Mouse (Mus musculus): ENCODE results near the gene Plk5. TPM values are rescaled to one million over a fixed set of nuclear protein-coding genes. Genes with fewer than 3 reads are reported as not detected.
A peak's percentile ranks its signal among the peaks of the same experiment; 100 is the strongest.

Plk5 gene
- total RNA-seq, 1 experiment: 6.0 TPM

DNA sequence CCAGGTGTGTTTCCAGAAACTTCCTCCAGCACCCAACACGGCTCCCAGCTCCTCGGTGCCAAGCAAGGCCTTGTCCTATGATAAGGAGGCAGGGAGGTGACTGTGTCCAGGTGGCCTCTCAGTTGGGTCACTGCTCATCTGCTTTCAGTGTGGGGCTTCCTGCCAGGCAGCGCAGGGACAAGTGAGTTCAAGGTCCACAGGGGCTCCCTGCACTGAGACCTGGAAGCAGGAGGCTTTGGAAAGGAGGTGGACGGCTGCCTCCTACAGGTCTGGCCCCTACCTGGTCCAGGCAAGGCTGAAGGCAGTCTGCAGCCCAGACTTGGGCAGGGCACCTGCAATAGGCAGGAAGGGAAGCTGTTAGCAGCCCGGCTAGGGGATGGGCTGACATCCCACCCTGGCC lies 36.4 kb downstream of the Plk5 start:
- H3K36me3 ChIP-seq (ENCODE audit: control insufficient read depth, insufficient read depth, low read length, poor library complexity, severe bottlenecking): peaks cover 45% of the 10 kb centered on the region
- H3K9me3 ChIP-seq (ENCODE audit: control insufficient read depth, insufficient read depth, low read depth, low read length): no peaks in the 10 kb centered on the region
- peaks cover 2 to 26% of the 10 kb centered on the region in 2 experiments; a peak in 2 of 4 replicates for H3K4me1 ChIP-seq (ENCODE audit: control insufficient read depth in 2 of 2, insufficient read depth in 2 of 2, low read length in 2 of 2, poor library complexity in 1 of 2)
- no peak overlapping the region for H3K9ac ChIP-seq (ENCODE audit: insufficient read depth, low read depth, low read length, poor library complexity, severe bottlenecking)
- TF ChIP-seq ZNF384 (IDR thresholded peaks at IDR 0.05; ENCODE audit: low read depth, low read length): no peak
- no peak for TF ChIP-seq CHD2 (IDR thresholded peaks at IDR 0.05; ENCODE audit: low read depth, low read length)
- no peak for TF ChIP-seq ZC3H11A (IDR thresholded peaks at IDR 0.05; ENCODE audit: borderline replicate concordance, low read depth, low read length)
- no peak for TF ChIP-seq HCFC1 (IDR thresholded peaks at IDR 0.05; ENCODE audit: borderline replicate concordance, insufficient read depth, low read length)
- no peak for TF ChIP-seq MAFK (IDR thresholded peaks at IDR 0.05; ENCODE audit: insufficient read depth, low read depth, low read length)
- no peak overlapping the region for H3K27ac ChIP-seq (ENCODE audit: insufficient read depth, low read depth, low read length, poor library complexity, severe bottlenecking)
- DNase-seq (ENCODE audit: low read depth, low spot score): no peak
- in situ Hi-C loops (cut with MboI; ENCODE audit: low sequenced_read_pairs in 2 of 2, unreplicated experiment in 2 of 2): no loop called here
- H3K4me3 ChIP-seq (ENCODE audit: insufficient read depth in 1 of 2, low read depth in 1 of 2, low read length in 2 of 2, poor library complexity in 1 of 2, severe bottlenecking in 1 of 2): no peak overlapping the region

DNA sequence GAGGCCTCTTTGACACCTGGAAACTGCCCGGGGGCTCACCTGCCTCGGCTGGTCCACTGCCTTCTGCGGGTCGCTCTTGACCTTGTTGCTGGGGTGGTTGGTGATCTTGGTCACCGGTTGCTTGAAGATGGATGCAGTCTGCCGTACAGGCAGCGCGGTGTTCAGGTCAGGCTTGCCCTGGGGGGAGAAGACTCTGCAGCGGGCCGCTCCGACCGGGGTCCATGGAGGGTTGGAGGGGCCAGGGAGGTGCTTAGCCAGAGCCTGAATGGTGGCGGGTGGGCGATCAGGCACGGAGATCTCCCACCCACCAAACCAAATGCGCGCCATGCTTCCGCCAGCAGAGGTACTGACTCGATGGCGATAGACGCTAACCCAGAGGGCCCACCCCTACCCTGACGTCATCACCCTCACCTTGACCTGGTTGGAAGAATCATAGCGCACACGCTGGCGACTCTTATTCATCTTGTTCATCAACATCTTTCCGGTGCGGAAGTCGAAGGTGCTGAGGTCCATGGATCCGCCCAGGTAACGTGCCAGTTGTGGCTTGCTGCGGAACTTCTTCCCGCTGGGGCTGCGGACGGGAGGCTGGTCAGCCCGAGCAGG lies 38.9 kb downstream of the Plk5 start:
- TF ChIP-seq CHD2 (IDR thresholded peaks at IDR 0.05; ENCODE audit: low read depth, low read length) (no peak), HCFC1 (IDR thresholded peaks at IDR 0.05; ENCODE audit: borderline replicate concordance, insufficient read depth, low read length) (no peak), ZC3H11A (IDR thresholded peaks at IDR 0.05; ENCODE audit: borderline replicate concordance, low read depth, low read length) (no peak), ZNF384 (IDR thresholded peaks at IDR 0.05; ENCODE audit: low read depth, low read length) (no peak), MAFK (IDR thresholded peaks at IDR 0.05; ENCODE audit: insufficient read depth, low read depth, low read length) (no peak)
- DNase-seq (ENCODE audit: low read depth, low spot score): no peak
- Histone ChIP-seq H3K36me3 (ENCODE audit: control insufficient read depth, insufficient read depth, low read length, poor library complexity, severe bottlenecking) (peaks cover 45% of the 10 kb centered on the region), H3K27ac (ENCODE audit: insufficient read depth, low read depth, low read length, poor library complexity, severe bottlenecking) (peak overlapping the region; percentile 77), H3K4me1 (ENCODE audit: control insufficient read depth in 2 of 2, insufficient read depth in 2 of 2, low read length in 2 of 2, poor library complexity in 1 of 2) (peaks cover 0 to 18% of the 10 kb centered on the region in 2 experiments; a peak in 1 of 4 replicates), H3K9ac (ENCODE audit: insufficient read depth, low read depth, low read length, poor library complexity, severe bottlenecking) (peak overlapping the region; percentile 86), H3K4me3 (ENCODE audit: insufficient read depth in 1 of 2, low read depth in 1 of 2, low read length in 2 of 2, poor library complexity in 1 of 2, severe bottlenecking in 1 of 2) (peak overlapping the region; percentile 53 to 73), H3K9me3 (ENCODE audit: control insufficient read depth, insufficient read depth, low read depth, low read length) (no peaks in the 10 kb centered on the region)
- in situ Hi-C loops (cut with MboI; ENCODE audit: low sequenced_read_pairs in 2 of 2, unreplicated experiment in 2 of 2): no loop called here

- in situ Hi-C loops (cut with MboI; ENCODE audit: low sequenced_read_pairs in 2 of 2, unreplicated experiment in 2 of 2): no loop called here
- peak overlapping the region; percentile 69 to 81; a peak in 2 of 4 replicates for H3K4me3 ChIP-seq (ENCODE audit: insufficient read depth in 1 of 2, low read depth in 1 of 2, low read length in 2 of 2, poor library complexity in 1 of 2, severe bottlenecking in 1 of 2)
- no peaks in the 10 kb centered on the region for H3K9me3 ChIP-seq (ENCODE audit: control insufficient read depth, insufficient read depth, low read depth, low read length)
- TF ChIP-seq CHD2 (IDR thresholded peaks at IDR 0.05; ENCODE audit: low read depth, low read length) (no peak), HCFC1 (IDR thresholded peaks at IDR 0.05; ENCODE audit: borderline replicate concordance, insufficient read depth, low read length) (no peak), ZNF384 (IDR thresholded peaks at IDR 0.05; ENCODE audit: low read depth, low read length) (no peak), ZC3H11A (IDR thresholded peaks at IDR 0.05; ENCODE audit: borderline replicate concordance, low read depth, low read length) (no peak), MAFK (IDR thresholded peaks at IDR 0.05; ENCODE audit: insufficient read depth, low read depth, low read length) (no peak)
- no peak for DNase-seq (ENCODE audit: low read depth, low spot score)
- peaks cover 0 to 22% of the 10 kb centered on the region in 2 experiments; a peak in 2 of 4 replicates for H3K4me1 ChIP-seq (ENCODE audit: control insufficient read depth in 2 of 2, insufficient read depth in 2 of 2, low read length in 2 of 2, poor library complexity in 1 of 2)
- peak overlapping the region; percentile 81; the same call in 1 of the 2 replicates for H3K9ac ChIP-seq (ENCODE audit: insufficient read depth, low read depth, low read length, poor library complexity, severe bottlenecking)
- peaks cover 42% of the 10 kb centered on the region for H3K36me3 ChIP-seq (ENCODE audit: control insufficient read depth, insufficient read depth, low read length, poor library complexity, severe bottlenecking)
- peak overlapping the region; percentile 95 for H3K27ac ChIP-seq (ENCODE audit: insufficient read depth, low read depth, low read length, poor library complexity, severe bottlenecking)
Observed at GRCm38 (mm10) chr10:80396822-80397523, 40.7 kb downstream of the Plk5 start.

DNA sequence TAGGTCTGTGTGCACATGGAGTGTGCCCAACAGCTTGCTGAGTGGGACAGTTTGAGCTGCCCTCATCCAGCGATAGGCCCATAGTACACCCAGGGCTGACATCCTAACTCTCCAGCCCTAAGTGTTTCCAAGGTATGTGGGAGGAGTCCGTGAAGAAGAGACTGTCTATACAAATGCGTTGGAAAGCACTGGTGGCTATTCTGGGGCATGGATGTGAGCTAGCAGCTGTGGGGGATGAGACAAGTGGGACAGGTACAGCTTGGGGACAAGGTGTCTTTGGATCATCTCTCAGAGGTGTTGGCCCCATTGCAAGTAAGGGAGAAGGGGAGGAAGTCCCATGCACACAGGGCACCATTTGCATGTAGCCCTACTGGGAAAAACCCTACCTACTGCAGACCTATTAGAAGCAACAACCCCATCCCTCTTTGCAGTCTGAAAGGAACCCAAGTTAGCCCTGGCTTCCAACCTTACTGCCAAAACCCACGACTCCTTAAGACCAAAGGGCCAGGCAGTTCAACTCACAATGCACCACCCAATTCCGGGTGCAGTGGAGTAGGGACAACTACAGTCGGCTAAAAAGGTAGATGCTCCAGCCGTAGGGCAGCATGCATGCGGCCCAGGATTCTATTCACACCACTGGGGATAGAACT lies 41.4 kb downstream of the Plk5 start:
- peak overlapping the region; percentile 95 for H3K27ac ChIP-seq (ENCODE audit: insufficient read depth, low read depth, low read length, poor library complexity, severe bottlenecking)
- TF ChIP-seq HCFC1 (IDR thresholded peaks at IDR 0.05; ENCODE audit: borderline replicate concordance, insufficient read depth, low read length) (no peak), ZC3H11A (IDR thresholded peaks at IDR 0.05; ENCODE audit: borderline replicate concordance, low read depth, low read length) (no peak), CHD2 (IDR thresholded peaks at IDR 0.05; ENCODE audit: low read depth, low read length) (no peak), MAFK (IDR thresholded peaks at IDR 0.05; ENCODE audit: insufficient read depth, low read depth, low read length) (no peak), ZNF384 (IDR thresholded peaks at IDR 0.05; ENCODE audit: low read depth, low read length) (no peak)
- peaks cover 41% of the 10 kb centered on the region for H3K36me3 ChIP-seq (ENCODE audit: control insufficient read depth, insufficient read depth, low read length, poor library complexity, severe bottlenecking)
- in situ Hi-C loops (cut with MboI; ENCODE audit: low sequenced_read_pairs in 2 of 2, unreplicated experiment in 2 of 2): no loop called here
- peak overlapping the region; percentile 81 for H3K9ac ChIP-seq (ENCODE audit: insufficient read depth, low read depth, low read length, poor library complexity, severe bottlenecking)
- H3K9me3 ChIP-seq (ENCODE audit: control insufficient read depth, insufficient read depth, low read depth, low read length): no peaks in the 10 kb centered on the region
- H3K4me1 ChIP-seq (ENCODE audit: control insufficient read depth in 2 of 2, insufficient read depth in 2 of 2, low read length in 2 of 2, poor library complexity in 1 of 2): peaks cover 0 to 22% of the 10 kb centered on the region in 2 experiments; a peak in 2 of 4 replicates
- DNase-seq (ENCODE audit: low read depth, low spot score): no peak
- H3K4me3 ChIP-seq (ENCODE audit: insufficient read depth in 1 of 2, low read depth in 1 of 2, low read length in 2 of 2, poor library complexity in 1 of 2, severe bottlenecking in 1 of 2): peak overlapping the region; percentile 69 to 81
